Mouse (Mus musculus) layer of hippocampus, adult 9-10 months (tissue): ENCODE results near the gene Sirt6.
"Not testable (repeated sequence)": the region's sequence is repeated elsewhere in the genome, so short reads cannot be mapped to it uniquely, and the experiment has no call there.

Experiments used
- DNase-seq: peaks from one replicate; pipeline ENCODE4 v3.0.0; 2022; ENCODE audit warnings: low spot score

Sirt6 gene

GRCm38 (mm10) chr10:81626994-81627835 lies at the start of gene Sirt6:
Gene Sirt6, minus strand, starts transcription at chr10:81627797.
- DNase-seq: peak; percentile 80

GRCm38 (mm10) chr10:81656174-81656573 lies 28.6 kb upstream of the Sirt6 start:
- no peak for DNase-seq

GRCm38 (mm10) chr10:81655178-81655577 lies 27.6 kb upstream of the Sirt6 start:
- no peak for DNase-seq

- peak; percentile 88 for DNase-seq
These were observed 21.5 kb upstream of the Sirt6 start, which contains the start of gene Gm10778 for GRCm38 (mm10) chr10:81648803-81649775. Gene Gm10778, plus strand, starts transcription at chr10:81649059.

GRCm38 (mm10) chr10:81646015-81646555 lies 18.5 kb upstream of the Sirt6 start:
- DNase-seq: no peak

GRCm38 (mm10) chr10:81645391-81645790 lies 17.8 kb upstream of the Sirt6 start:
- DNase-seq: no peak

GRCm38 (mm10) chr10:81644716-81645115 lies 17.1 kb upstream of the Sirt6 start:
- no peak for DNase-seq

- DNase-seq: no peak
These were observed 16.6 kb upstream of the Sirt6 start for GRCm38 (mm10) chr10:81644162-81644561.

- peak; percentile 79 for DNase-seq
These were observed 16.0 kb upstream of the Sirt6 start for GRCm38 (mm10) chr10:81643449-81644055.

- DNase-seq: no peak
These were observed 15.3 kb upstream of the Sirt6 start for GRCm38 (mm10) chr10:81642648-81643448.

GRCm38 (mm10) chr10:81641978-81642647 lies 14.5 kb upstream of the Sirt6 start:
- DNase-seq: no peak

GRCm38 (mm10) chr10:81641566-81641965 lies 14.0 kb upstream of the Sirt6 start:
- no peak for DNase-seq

GRCm38 (mm10) chr10:81640825-81641224 lies 13.2 kb upstream of the Sirt6 start:
- DNase-seq: not testable (repeated sequence)

GRCm38 (mm10) chr10:81638101-81638500 lies 10.5 kb upstream of the Sirt6 start:
- DNase-seq: no peak

GRCm38 (mm10) chr10:81636338-81636737 lies 8.7 kb upstream of the Sirt6 start:
- DNase-seq: no peak

GRCm38 (mm10) chr10:81633253-81634099 lies 5.9 kb upstream of the Sirt6 start:
- peak; percentile 51 for DNase-seq

- DNase-seq: no peak
These were observed 793 bp upstream of the Sirt6 start, which contains the start of gene Ankrd24 for GRCm38 (mm10) chr10:81628390-81628789. Gene Ankrd24, plus strand, starts transcription at chr10:81628540.

GRCm38 (mm10) chr10:81627836-81628220 lies 231 bp upstream of the Sirt6 start:
- DNase-seq: no peak
